Mouse (Mus musculus): ENCODE data around the gene H3f3b. TPM values are rescaled to one million over a fixed set of nuclear protein-coding genes. Genes with fewer than 3 reads are reported as not detected.

Gene H3f3b
- total RNA-seq, 2 experiments from 2014 or later = 320 to 336 TPM

DNA sequence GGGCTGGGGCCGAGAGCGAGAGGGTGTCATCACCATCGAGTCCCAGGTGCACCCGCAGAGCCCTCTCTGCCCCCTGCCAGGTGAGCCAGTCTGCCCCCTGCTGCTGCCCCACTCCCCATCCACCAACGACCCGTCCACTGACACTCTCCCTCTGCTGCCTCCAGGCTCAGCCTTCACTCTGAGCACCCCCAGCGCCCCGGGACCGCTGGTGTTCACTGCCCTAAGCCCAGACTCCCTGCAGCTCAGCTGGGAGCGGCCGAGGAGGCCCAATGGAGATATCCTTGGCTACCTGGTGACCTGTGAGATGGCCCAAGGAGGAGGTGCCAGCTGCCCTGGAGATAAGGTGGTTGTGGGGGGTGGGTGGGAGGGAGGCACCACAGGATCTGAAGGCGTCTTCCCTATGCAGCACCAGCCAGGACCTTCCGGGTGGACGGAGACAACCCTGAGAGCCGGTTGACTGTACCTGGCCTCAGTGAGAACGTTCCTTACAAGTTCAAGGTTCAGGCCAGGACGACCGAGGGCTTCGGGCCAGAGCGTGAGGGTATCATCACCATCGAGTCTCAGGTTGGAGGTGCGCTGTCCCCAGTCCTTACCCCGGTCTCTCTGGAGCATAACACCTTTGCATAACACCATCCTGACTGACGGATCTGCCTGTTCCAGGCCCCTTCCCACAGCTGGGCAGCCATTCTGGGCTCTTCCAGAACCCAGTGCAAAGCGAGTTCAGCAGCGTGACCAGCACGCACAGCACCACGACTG lies 20.5 kb downstream of the H3f3b start:
- intact Hi-C loops (cut with DNase I) = no loop called here

DNA sequence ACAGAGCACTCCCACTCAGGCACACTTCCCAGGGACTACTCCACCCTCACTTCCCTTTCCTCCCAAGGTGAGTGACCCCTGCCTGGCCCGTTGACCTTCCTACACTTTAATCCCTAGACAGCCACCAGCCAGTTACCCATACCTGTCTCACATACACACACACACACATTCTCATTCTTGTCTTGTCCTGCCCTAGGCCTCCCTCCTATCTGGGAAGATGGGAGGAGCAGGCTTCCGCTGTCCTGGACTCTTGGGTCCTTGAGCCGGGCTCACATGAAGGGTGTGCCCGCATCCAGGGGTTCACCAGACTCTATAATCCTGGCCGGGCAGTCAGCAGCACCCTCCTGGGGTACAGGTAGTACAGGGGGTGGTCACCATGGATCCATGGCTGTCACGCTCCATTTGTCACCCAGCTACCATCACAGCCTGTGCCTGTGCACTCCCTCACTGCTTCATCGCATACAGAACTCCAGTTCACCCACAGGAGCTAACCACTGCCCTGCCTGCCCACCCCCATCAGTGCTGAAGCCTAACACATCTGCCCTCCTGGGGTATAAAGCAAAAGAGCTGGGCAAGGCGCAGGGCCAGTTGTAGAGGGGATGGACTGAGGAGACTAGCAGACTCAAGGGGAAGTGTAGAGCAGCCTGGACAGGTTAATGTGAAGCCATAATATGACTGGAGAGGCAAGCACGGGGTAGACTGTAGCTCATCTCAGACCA lies 21.9 kb downstream of the H3f3b start:
- no peak for DNase-seq (ENCODE audit: extremely low spot score in 1 of 2, low spot score in 2 of 2)
- intact Hi-C loops (cut with DNase I) = no loop called here

More for the DNA sequence above, 20.5 kb downstream of the H3f3b start:
- no peak for DNase-seq (ENCODE audit: extremely low spot score in 1 of 2, low spot score in 2 of 2)

DNA sequence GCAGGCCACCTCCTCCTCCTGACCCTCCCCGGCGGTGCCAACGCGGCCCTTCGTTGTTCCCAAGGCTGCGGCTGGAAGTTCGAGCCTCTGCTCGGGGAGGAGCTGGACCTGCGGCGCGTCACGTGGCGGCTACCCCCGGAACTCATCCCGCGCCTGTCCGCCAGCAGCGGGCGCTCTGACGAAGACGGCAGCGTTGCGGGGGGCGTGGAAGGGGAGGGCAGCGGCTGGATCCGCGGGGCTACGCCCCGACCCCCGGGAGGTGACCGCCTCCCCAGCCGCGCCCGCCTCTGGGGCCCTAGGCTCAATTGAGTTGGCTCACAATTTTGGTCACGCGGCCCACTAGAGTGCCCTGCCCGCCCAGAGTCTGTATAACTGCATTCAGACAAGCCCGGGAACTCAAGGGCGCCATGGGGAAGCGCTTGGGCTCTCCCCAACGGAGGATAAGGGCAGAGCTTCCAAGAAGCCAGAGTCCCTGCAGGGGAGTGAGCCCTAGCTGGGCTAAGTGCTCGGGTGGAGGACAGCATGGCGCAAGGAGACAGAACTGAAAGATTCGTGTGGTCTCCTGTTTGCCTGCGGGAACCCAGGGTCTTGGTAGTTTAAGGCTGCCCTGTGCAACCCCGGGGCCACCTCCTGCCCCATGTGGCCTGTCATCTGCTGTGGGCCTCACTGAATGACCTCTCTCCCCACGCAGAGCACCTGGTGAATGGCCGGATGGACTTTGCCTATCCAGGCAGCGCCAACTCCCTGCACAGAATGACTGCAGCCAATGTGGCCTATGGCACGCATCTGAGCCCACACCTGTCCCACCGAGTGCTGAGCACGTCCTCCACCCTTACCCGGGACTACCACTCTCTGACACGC lies 22.7 kb downstream of the H3f3b start:
- peak in 1 of 2 experiments; percentile 89 for DNase-seq (ENCODE audit: extremely low spot score in 1 of 2, low spot score in 2 of 2)
- intact Hi-C loops (cut with DNase I) = no loop called here

DNA sequence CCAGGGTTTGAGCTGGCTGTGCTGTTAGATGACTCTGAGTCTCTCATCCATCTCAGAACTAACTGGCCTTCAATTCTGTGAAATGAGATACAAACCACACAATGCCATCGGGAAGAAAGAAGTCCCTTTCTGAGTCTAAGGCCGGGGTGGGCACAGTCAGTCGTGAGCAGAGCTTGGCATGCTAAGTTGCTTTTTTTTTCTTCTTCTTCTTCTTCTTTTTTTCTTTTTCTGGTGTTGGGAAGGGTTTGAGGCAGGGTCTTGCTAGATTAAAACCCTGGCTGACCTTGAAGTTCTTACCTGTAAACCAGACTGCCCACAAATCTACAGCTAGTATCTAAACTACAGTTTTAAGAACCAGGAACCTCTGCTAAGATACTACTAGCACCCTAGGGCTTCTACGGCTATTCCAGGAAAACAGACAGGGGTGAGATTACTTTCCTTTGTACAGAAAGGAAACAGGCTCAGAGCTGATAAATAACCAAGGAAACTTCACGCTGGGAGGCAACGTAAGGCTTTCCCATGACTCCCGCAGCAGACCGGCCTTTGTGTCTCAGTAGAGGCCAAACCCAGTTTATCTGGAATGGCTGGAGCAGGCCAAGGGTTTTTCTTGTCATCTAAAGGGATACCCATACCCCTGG lies 23.5 kb downstream of the H3f3b start:
- intact Hi-C loops (cut with DNase I) = no loop called here

DNA sequence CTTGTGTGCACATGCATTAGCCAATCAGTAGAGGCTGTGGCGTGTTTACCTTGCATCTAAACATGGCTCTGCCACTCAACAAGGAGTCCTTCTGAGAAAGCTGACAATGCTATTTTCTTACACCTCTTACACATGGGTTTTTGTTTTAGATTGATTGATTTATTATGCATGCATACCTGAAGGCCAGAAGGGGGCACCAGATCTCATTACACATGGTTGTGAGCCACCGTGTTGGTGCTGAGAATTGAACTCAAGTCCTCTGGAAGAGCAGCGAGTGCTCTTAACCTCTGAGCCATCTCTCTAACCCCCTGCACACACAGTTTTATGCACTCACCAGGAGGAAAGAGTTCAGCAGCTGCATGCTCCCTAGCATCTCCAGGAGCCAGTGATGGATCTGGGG lies 24.9 kb downstream of the H3f3b start:
- intact Hi-C loops (cut with DNase I) = no loop called here
- DNase-seq (ENCODE audit: extremely low spot score in 1 of 2, low spot score in 2 of 2) = no peak

More for the DNA sequence above, 23.5 kb downstream of the H3f3b start:
- DNase-seq (ENCODE audit: extremely low spot score in 1 of 2, low spot score in 2 of 2) = no peak

DNA sequence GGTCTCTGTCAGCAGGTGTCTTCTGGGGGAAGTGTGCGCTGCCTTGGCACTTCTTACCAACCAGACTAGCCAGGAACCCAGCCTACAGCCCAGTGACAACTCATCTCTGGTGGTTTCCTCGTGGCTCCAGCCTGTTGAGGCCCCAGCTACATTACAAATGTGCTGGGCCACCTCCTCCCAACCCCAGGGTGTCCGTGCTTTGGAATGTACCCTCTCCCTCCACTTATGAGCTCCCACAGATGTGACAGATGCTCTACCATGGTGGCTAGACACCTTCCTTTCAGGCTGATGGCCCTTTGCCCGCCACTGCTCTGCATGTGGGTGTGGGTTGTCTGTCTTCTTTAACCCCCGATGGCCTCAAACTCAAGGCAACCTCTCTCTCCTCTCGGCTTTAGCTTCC lies 26.0 kb downstream of the H3f3b start:
- no peak for DNase-seq (ENCODE audit: extremely low spot score in 1 of 2, low spot score in 2 of 2)
- intact Hi-C loops (cut with DNase I) = no loop called here

DNA sequence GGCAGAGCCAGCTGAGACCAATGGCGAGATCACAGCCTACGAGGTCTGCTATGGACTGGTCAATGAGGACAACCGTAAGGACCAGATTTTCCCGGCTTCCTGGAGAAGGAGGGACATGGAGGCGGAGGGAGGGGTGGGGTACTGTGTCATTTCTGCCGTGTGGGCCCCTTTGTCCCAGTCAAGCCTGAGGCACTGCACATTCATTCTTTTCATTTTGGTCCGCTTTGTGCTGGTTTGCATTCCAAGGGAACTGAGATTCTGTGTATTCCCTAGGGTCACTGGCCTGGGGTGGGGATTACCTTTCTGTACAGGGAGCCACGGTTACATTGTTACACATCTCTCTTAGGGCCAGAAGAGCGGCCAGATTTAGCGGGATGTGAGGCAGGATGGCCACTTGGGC lies 27.2 kb downstream of the H3f3b start:
- intact Hi-C loops (cut with DNase I) = no loop called here
- no peak for DNase-seq (ENCODE audit: extremely low spot score in 1 of 2, low spot score in 2 of 2)

DNA sequence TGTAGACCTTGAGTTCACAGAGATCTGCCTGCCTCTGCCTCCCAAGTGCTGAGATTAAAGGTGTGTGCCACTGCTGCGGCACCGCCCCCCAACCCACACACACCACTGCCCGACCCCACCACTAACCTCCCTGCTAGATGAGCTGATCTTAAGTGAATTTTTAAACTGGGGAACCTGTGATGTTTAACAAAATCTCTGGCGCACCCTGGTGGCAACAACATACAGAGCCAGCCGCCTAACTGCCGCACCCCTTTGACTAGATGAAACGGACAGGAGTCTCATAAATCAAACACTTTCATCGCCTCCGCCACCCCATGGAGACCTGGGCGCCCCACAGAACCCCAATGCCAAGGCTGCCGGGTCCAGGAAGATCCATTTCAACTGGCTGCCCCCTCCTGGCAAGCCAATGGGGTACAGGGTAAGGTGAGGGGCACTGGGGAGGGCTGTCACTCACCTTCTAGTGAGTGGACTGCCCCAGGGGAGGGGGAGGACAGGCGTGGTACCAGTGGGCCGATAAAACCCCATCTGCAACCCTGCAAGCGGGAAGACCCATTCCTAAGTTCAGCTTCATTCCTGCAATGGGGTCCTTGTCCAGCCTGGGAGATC lies 28.1 kb downstream of the H3f3b start:
- peak; percentile 70 to 81 for DNase-seq (ENCODE audit: extremely low spot score in 1 of 2, low spot score in 2 of 2)
- intact Hi-C loops (cut with DNase I) = loop anchor here (2.0 to 10.0 kb wide), 2 partner anchors 61 to 265 kb away; no protein-coding TSS in a partner anchor

DNA sequence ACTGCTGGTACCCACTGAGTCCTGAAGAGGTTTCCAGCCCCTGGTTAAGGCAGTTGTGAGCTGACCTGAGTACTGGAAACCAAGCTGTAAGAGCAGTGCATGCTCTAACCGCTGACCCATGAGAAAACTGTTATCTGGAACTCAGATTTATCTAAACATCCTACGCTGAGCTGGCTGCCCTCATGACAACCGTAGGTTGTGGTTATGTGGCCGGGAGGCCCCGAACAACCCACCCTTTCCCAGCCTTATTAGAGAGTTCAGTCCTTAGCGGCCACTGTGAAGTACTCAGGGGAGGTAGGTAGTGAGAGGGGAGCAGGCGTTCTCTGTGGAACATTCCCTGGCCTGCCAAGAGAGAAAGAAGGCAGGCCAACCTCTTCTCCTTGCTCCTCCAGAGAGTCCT lies 28.7 kb downstream of the H3f3b start:
- no peak for DNase-seq (ENCODE audit: extremely low spot score in 1 of 2, low spot score in 2 of 2)
- intact Hi-C loops (cut with DNase I) = loop anchor here (2.0 to 10.0 kb wide), 2 partner anchors 60 to 264 kb away; no protein-coding TSS in a partner anchor

DNA sequence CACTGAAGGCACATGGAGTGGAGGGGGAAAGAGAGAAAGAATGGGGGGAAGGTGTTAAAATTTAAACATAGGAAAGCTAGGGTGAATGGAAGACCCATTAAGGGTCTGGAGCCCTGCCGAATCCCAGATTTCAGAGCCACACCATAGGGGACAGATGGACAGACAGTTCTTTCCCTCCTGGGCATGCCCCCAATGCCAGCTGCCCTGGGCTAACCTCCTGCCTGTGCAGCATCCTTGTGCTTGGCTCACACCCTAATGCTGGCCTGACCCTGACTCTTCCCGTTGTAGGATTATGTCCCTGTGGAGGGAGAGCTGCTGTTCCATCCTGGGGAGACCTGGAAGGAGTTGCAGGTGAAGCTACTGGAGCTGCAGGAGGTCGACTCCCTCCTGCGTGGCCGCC lies 30.1 kb downstream of the H3f3b start:
- no peak for DNase-seq (ENCODE audit: extremely low spot score in 1 of 2, low spot score in 2 of 2)
- intact Hi-C loops (cut with DNase I) = loop anchor here (2.0 to 10.0 kb wide), 2 partner anchors 59 to 263 kb away; no protein-coding TSS in a partner anchor

DNA sequence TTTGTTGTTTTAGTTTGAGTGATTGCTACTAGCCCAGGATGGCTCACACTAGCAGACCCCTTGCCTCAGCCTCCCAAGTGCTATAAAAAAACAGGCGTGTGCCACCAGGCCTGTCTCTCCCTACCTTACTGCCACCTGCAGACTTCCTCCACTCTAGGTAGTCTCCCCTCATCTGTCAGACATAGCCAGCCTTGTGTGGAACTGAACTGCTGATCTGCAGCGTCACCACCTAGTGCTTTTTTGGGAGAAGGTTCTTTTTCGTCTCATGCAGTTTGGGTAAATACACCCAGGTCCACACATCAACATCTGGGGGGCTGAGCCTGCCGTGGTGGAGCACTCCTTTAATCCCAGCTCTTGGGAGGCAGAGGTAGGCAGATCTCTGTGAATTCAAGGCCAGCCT lies 30.7 kb downstream of the H3f3b start:
- intact Hi-C loops (cut with DNase I) = loop anchor here (10.0 kb wide), 1 partner anchor 262 kb away; no protein-coding TSS in a partner anchor
- no peak for DNase-seq (ENCODE audit: extremely low spot score in 1 of 2, low spot score in 2 of 2)

DNA sequence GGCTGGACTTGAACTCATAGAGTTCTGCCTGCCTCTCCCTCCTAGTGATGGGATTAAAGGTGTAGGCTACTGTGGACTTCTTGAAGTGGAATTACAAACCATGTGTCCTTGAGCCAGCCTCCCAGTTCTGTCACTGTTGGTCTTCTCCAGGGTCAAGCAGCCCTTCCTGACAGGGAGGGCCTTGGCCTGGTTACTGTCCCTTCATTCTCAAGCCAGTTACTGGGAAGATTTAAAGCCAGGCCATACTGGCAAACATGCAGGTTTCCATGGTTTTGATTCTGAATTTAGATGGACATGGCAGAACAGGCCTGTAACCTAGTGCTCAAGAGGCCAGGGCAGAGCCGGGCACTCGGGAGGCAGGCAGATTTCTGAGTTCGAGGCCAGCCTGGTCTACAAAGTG lies 32.5 kb downstream of the H3f3b start:
- DNase-seq (ENCODE audit: extremely low spot score in 1 of 2, low spot score in 2 of 2) = no peak
- intact Hi-C loops (cut with DNase I) = loop anchor here (10.0 kb wide), 1 partner anchor 260 kb away; no protein-coding TSS in a partner anchor

DNA sequence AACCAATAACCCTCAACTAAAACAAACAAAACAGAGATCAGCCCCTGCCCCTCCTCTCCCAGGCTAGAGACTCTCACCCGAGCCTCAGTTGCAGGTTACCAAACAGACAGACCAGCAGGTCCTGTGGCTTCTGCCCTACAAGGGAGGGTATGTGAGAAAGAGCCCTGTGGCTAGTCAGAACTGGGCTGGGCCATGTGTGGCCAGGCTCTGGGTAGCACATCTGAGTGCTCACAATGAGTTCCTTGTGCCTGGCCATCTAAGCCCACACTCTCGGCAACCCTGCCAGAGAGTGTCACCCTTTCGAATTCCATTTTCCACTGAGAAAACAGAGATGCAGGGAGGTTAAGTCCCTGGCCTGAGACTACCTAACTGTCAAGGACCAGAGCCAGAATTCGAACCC lies 35.7 kb downstream of the H3f3b start:
- intact Hi-C loops (cut with DNase I) = loop anchor here (10.0 kb wide), 1 partner anchor 257 kb away; no protein-coding TSS in a partner anchor
- DNase-seq (ENCODE audit: extremely low spot score in 1 of 2, low spot score in 2 of 2) = no peak

DNA sequence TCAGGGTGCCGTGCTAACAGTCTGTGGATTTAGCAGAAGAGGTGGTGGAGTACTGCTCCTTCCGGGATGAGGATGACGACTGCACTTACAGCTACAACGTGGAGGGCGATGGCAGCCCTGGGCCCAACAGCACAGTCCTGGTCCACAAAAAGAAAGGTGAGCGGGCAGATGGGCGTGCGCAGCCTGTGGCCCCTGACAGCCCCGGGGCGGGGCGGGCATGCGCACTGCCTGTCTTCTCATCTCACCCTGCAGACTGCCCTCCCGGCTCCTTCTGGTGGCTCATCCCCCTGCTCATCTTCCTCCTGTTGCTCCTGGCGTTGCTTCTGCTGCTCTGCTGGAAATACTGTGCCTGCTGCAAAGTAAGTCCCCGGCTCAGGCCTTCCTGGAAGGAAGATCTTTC lies 38.1 kb downstream of the H3f3b start:
- DNase-seq (ENCODE audit: extremely low spot score in 1 of 2, low spot score in 2 of 2) = no peak
- intact Hi-C loops (cut with DNase I) = loop anchor here (10.0 kb wide), 1 partner anchor 255 kb away; no protein-coding TSS in a partner anchor

DNA sequence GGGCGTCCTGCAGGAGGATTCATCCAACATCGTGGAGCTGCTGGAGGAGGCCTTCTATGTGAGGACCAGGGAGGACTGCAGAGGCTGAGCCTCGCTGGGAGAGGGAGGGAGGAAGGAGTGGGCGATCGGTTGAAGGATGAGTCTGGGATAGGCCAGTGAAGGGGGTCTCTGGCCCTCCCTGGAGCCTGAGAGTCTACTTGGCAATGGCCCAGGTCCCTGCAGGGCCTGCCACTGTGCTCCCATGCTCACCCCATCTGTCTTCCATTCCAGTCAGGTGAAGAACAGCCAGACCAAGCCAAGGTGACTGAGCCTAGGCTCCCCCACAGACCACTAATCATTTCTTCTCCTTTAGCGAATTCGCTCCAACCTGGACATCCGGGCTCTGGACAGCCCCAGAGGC lies 44.5 kb downstream of the H3f3b start:
- DNase-seq (ENCODE audit: extremely low spot score in 1 of 2, low spot score in 2 of 2) = no peak
- intact Hi-C loops (cut with DNase I) = no loop called here

DNA sequence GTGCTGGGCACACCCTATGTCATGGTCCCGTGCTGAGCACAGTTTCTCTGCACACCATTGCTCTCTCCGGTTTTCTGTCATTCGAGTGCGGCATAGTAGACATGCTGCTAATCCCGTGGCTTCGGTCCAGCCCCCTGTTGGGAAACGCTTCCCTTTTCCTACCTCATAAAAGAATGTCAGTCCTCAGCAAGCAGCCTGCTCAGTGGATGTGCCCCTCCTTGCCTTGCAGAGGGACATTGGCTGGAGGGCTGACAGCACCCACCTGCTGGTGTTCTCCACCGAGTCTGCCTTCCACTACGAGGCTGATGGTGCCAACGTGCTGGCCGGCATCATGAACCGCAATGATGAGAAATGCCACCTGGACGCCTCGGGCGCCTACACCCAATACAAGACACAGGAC lies 45.3 kb downstream of the H3f3b start:
- DNase-seq (ENCODE audit: extremely low spot score in 1 of 2, low spot score in 2 of 2) = no peak
- intact Hi-C loops (cut with DNase I) = no loop called here

DNA sequence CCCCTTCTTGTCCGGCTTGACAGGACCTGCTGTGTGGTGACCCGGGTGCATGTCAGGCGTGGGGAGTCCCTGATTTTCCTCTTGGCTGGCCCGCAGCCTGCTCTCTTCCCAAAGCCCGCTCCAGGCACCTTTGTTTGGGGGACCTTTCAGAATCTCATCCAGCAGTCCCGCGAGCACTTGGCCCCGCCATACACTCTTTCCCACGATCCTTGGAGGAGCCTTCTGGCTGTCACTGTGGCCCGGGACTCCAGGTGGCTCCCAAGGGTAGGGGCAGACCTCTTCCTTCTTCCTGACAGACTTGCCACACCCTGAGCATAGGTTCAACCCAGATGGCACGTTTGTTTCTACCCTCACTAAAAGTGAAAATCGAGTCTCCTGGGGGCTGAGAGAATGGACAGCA lies 52.2 kb downstream of the H3f3b start:
- DNase-seq (ENCODE audit: extremely low spot score in 1 of 2, low spot score in 2 of 2) = no peak
- intact Hi-C loops (cut with DNase I) = no loop called here

DNA sequence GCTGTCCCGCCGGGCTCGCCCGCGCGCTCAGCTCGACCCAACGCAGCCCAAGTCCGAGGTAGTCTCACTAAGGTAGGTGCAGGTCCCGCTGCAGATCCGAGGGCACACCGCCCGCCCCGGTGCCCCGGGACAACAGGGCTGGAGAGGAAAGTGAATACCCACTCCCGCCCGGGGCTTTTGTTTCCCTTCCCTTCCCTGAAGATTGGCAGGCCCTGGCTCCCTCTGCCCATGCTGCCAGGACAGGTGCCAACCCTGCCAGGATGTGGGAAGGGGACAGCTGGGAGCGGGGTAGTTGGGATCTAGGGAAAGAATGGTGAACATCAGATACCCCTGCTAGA lies 52.7 kb downstream of the H3f3b start:
- DNase-seq (ENCODE audit: extremely low spot score in 1 of 2, low spot score in 2 of 2) = no peak
- intact Hi-C loops (cut with DNase I) = no loop called here

Measured in left cerebral cortex, postnatal 10 days (tissue).